24 mouse cellular contexts compared by ENCODE assay signal in genomic region chr3:101800596-101801018, GRCm38 (mm10). TPM values are rescaled to one million over a fixed set of nuclear protein-coding genes. Genes with fewer than 3 reads are reported as not detected.
A peak's percentile ranks its signal among the peaks of the same experiment; 100 is the strongest.
DNase-seq lines count a peak whose midpoint lies in the region; ATAC-seq and TF ChIP-seq lines count a peak whose summit lies in the region.
"Had no signal": no experiment of that assay in that cellular context is flagged by ENCODE, and none has a peak within 500 bp of the region (broad histone marks: within the 10 kb centered on the region; RNA-seq: fewer than 3 reads in every experiment).

No protein-coding gene starts in this region.

- H3K4me3 ChIP-seq in heart, embryonic 10.5 days, result no peak overlapping the region
- H3K4me3 ChIP-seq in megakaryocyte, embryonic 14.5 days (replicated peaks), result peak overlapping the region; percentile 86
- H3K4me3 ChIP-seq in bone marrow macrophage, adult 2 months (ENCODE audit: insufficient read depth, low read length), result no peak overlapping the region
- H3K4me3 ChIP-seq: embryonic facial prominence, embryonic 10.5 days; forebrain, embryonic 10.5 days; heart, embryonic 12.5 days; hindbrain, embryonic 13.5 days; left cerebral cortex, adult 2 months; liver, embryonic 13.5 days; lung, embryonic 15.5 days; midbrain, embryonic 13.5 days had no signal

- TF ChIP-seq CTCF in bone marrow macrophage, adult 2 months (IDR thresholded peaks at IDR 0.05; ENCODE audit: low read depth, low read length), result no peak

- peak overlapping the region; percentile 69; the same call in 1 of the 2 replicates for H3K27ac ChIP-seq in heart, embryonic 10.5 days
- peak overlapping the region; percentile 49 for H3K27ac ChIP-seq in bone marrow macrophage, adult 2 months (ENCODE audit: insufficient read depth, low read depth, low read length)
- H3K27ac ChIP-seq: embryonic facial prominence, embryonic 10.5 days; forebrain, embryonic 10.5 days; hindbrain, embryonic 13.5 days; left cerebral cortex, adult 2 months; liver, embryonic 13.5 days; lung, embryonic 15.5 days; midbrain, embryonic 13.5 days had no signal

- peak; percentile 58 for DNase-seq in heart, embryonic 10.5 days (ENCODE audit: low spot score)
- no peak for DNase-seq in heart, postnatal 36 days
- DNase-seq in thymus, postnatal 10 days (ENCODE audit: low spot score in 2 of 2), result peak; percentile 39 to 40
- no peak for DNase-seq in left cerebral cortex, postnatal 4 days
- no peak for DNase-seq in lung, postnatal 36 days
- DNase-seq: cerebellum, adult 11-12 months; cerebellum, postnatal 10 days; gastrocnemius, postnatal 14 days; liver, embryonic 13.5 days had no signal

- no peak for TF ChIP-seq POLR2A in bone marrow macrophage, adult 2 months (IDR thresholded peaks at IDR 0.05; ENCODE audit: borderline replicate concordance, low read depth, low read length)

- no peaks in the 10 kb centered on the region for H3K9me3 ChIP-seq in heart, embryonic 10.5 days
- H3K9me3 ChIP-seq in megakaryocyte, embryonic 14.5 days, result no peaks in the 10 kb centered on the region
- H3K9me3 ChIP-seq: embryonic facial prominence, embryonic 10.5 days; forebrain, embryonic 10.5 days; G1E; heart, embryonic 12.5 days; hindbrain, embryonic 13.5 days; liver, embryonic 13.5 days; lung, embryonic 15.5 days; midbrain, embryonic 13.5 days had no signal

- H3K27me3 ChIP-seq in heart, embryonic 10.5 days (ENCODE audit: insufficient read depth, poor library complexity, severe bottlenecking), result no peaks in the 10 kb centered on the region
- H3K27me3 ChIP-seq in megakaryocyte, embryonic 14.5 days (replicated peaks), result peaks cover 2% of the 10 kb centered on the region
- H3K27me3 ChIP-seq: heart, embryonic 12.5 days; liver, embryonic 13.5 days; lung, embryonic 15.5 days; midbrain, embryonic 13.5 days; Patski had no signal

- H3K4me1 ChIP-seq in heart, embryonic 10.5 days, result peaks cover 92% of the 10 kb centered on the region
- H3K4me1 ChIP-seq in megakaryocyte, embryonic 14.5 days, result peaks cover 93% of the 10 kb centered on the region
- H3K4me1 ChIP-seq in bone marrow macrophage, adult 2 months (ENCODE audit: control insufficient read depth, insufficient read depth, low read length), result peaks cover 13% of the 10 kb centered on the region

- intact Hi-C loops in heart, postnatal 36 days (cut with DNase I), result loop anchor here (5.0 kb wide), 1 partner anchor 93 kb away; no protein-coding TSS in a partner anchor
- intact Hi-C loops in left cerebral cortex, postnatal 4 days (cut with DNase I), result loop anchor here (10.0 kb wide), 1 partner anchor 836 kb away; the partner anchor contains the start of gene Ttf2

- WGBS in heart, embryonic 10.5 days, result 61% methylated on average over 11 of the region's 11 CpGs

- no peak for ATAC-seq in megakaryocyte, adult 5-6 weeks (ENCODE audit: poor library complexity, severe bottlenecking)
- ATAC-seq: forebrain, embryonic 16.5 days; midbrain, embryonic 13.5 days had no signal

- H3K36me3 ChIP-seq in heart, embryonic 10.5 days, result no peaks in the 10 kb centered on the region
- H3K36me3 ChIP-seq in megakaryocyte, embryonic 14.5 days (replicated peaks; ENCODE audit: low read length), result no peaks in the 10 kb centered on the region
- H3K36me3 ChIP-seq: embryonic facial prominence, embryonic 10.5 days; forebrain, embryonic 10.5 days; G1E; heart, embryonic 12.5 days; hindbrain, embryonic 13.5 days; liver, embryonic 13.5 days; lung, embryonic 15.5 days; midbrain, embryonic 13.5 days had no signal

RNA-seq across cellular contexts. Expression of gene Mab21l3, which starts 48.2 kb away (rescaled TPM):
- 0.40 and 0.57 TPM in 2 replicates for polyA plus RNA-seq in heart, embryonic 10.5 days (2016; fragmentation: Nextera tagmentation; extraction: Ambion mirVana)
- total RNA-seq in heart, postnatal 36 days (2021), result not detected
- polyA plus RNA-seq in megakaryocyte, embryonic 14.5 days (2012; ENCODE audit: insufficient read depth, low replicate concordance), result 0.19 TPM in 1 of 2 replicates, not detected in the other
- not detected in 2 replicates for total RNA-seq in megakaryocyte, adult 5-6 weeks (2015)
- not detected in 2 replicates for total RNA-seq in megakaryocyte, adult 5-6 weeks (2017)
- 0.15 TPM in 1 of 2 replicates, not detected in the other for polyA plus RNA-seq in bone marrow macrophage, adult 2 months (2012; ENCODE audit: insufficient read depth, insufficient read length, missing spikeins)
- total RNA-seq in left cerebral cortex, postnatal 4 days (2021), result under 1 TPM; 0.16 to 0.28 TPM
- total RNA-seq: gastrocnemius, postnatal 14 days; monocyte, adult 5-6 weeks; neutrophil, adult 5-6 weeks had no signal
- polyA plus RNA-seq: G1E had no signal

Comparison
In these comparisons a context has a peak if more than half of its experiments do, and no peak if none do; other contexts are left out.
1. DNase-seq: peak in heart, embryonic 10.5 days (single experiment) and thymus, postnatal 10 days (2 of 2); none in heart, postnatal 36 days (0 of 2), left cerebral cortex, postnatal 4 days (single experiment) and lung, postnatal 36 days (single experiment).